Mouse (Mus musculus) olfactory bulb, adult 2 months (tissue): ENCODE data around the gene Agtrap.

Experiments
- CTCF ChIP-seq: fragments of 200-500 bp; IDR thresholded peaks from 2 replicates; pipeline ENCODE4 v1.5.1; 2012; ENCODE audit warnings: low read depth, mild to moderate bottlenecking, low read length, moderate library complexity; ENCODE audit not compliant: insufficient read depth
- POLR2A ChIP-seq: fragments of 200-500 bp; IDR thresholded peaks from 2 replicates; pipeline ENCODE4 v1.6.1; 2012; ENCODE audit warnings: mild to moderate bottlenecking, low read depth, low read length, moderate library complexity; ENCODE audit not compliant: insufficient read depth

GRCm38 (mm10) chr4:148057661-148058209 is 30.1 kb downstream of the Agtrap start:
- no peak; the same call in 1 of the 2 replicates for TF ChIP-seq CTCF
- TF ChIP-seq POLR2A, result no peak
